Mouse (Mus musculus) kidney, embryonic 14.5 days (tissue): ENCODE results near the gene Tekt5. TPM values are rescaled to one million over a fixed set of nuclear protein-coding genes. Genes with fewer than 3 reads are reported as not detected.

Experiments
- ATAC-seq: fragments of 200-750 bp; cut with Nextera tagmentation; 2 replicates; pipeline ENCODE4 v1.8.0; 2017; ENCODE audit warnings: moderate number of reproducible peaks, mild to moderate bottlenecking, moderate TSS enrichment, moderate library complexity; ENCODE audit not compliant: low FRiP score, low TSS enrichment
- H3K27ac ChIP-seq: fragments of 300-500 bp; sonication (generic); 2 replicates; pipeline ENCODE4 v1.5.1; 2014; ENCODE audit warnings: low read depth, mild to moderate bottlenecking, low read length, moderate library complexity, mixed read lengths
- H3K27me3 ChIP-seq: fragments of 300-500 bp; sonication (generic); 2 replicates; pipeline ENCODE4 v1.6.1; 2014; ENCODE audit warnings: mild to moderate bottlenecking, low read length; ENCODE audit not compliant: control insufficient read depth, insufficient read depth
- H3K36me3 ChIP-seq: fragments of 300-500 bp; sonication (generic); 2 replicates; pipeline ENCODE4 v1.6.1; 2014; ENCODE audit warnings: low read length, mixed read lengths; ENCODE audit not compliant: control insufficient read depth, insufficient read depth
- H3K4me1 ChIP-seq: fragments of 300-500 bp; sonication (generic); 2 replicates; pipeline ENCODE4 v1.6.1; 2014; ENCODE audit warnings: low read length, mixed read lengths; ENCODE audit not compliant: control insufficient read depth, insufficient read depth
- H3K4me2 ChIP-seq: fragments of 300-500 bp; sonication (generic); replicated peaks from 2 replicates; pipeline ENCODE4 v1.6.1; 2014; ENCODE audit warnings: low read depth, mild to moderate bottlenecking, low read length
- H3K4me3 ChIP-seq: fragments of 300-500 bp; sonication (generic); 2 replicates; pipeline ENCODE4 v1.5.1; 2014; ENCODE audit warnings: mild to moderate bottlenecking, low read length
- H3K9ac ChIP-seq: fragments of 300-500 bp; sonication (generic); 2 replicates; pipeline ENCODE4 v1.6.1; 2014; ENCODE audit warnings: low read depth, mild to moderate bottlenecking, low read length, moderate library complexity
- H3K9me3 ChIP-seq: fragments of 300-500 bp; sonication (generic); 2 replicates; pipeline ENCODE4 v1.6.1; 2016; ENCODE audit warnings: low read length; ENCODE audit not compliant: control insufficient read depth
- WGBS: fragments of 180-500 bp; shearing (Covaris S2); extraction: QIAGEN DNeasy Blood & Tissue Kit; methylation state at CpG from one replicate; pipeline ENCODE4 v1.1.7; 2014; 5-methylcytosine and 5-hydroxymethylcytosine counted together
- polyA plus RNA-seq: library from polyadenylated mRNA; unstranded; fragments of >200 nt; fragmentation: Nextera tagmentation; extraction: Ambion mirVana; gene quantifications from 2 replicates; pipeline ENCODE4 v1.2.1, GENCODE M21; 2014

The Tekt5 gene
- polyA plus RNA-seq, 1 experiment from 2014 or later = 1.3 TPM

DNA sequence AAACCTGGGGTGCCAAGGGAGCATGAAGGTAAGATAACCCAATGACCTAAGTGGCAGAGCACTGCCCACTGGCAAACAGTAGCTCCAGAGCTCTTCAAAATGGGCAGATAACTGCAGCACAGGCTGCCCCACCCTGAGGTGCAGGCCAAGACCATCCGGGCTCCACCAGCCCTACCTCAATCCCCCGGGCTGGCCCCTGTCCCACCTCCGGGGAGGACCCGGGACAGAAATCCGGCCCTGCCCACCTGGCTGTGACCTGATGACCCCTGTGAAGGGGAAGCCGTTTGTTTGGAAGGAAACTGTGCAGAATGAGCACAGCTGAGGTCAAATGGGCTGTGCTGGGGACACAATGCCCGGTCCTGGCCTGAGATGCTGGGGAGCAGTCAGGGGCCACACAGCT is 62.6 kb downstream of the Tekt5 start:
- H3K27ac ChIP-seq = no peak overlapping the region
- no peak overlapping the region for H3K4me3 ChIP-seq
- H3K4me1 ChIP-seq = 0 out of 2 replicates have a peak, but pooled peaks cover 5% of the 10 kb centered on the region
- H3K27me3 ChIP-seq = no peaks in the 10 kb centered on the region
- no peaks in the 10 kb centered on the region for H3K9me3 ChIP-seq
- H3K36me3 ChIP-seq = no peaks in the 10 kb centered on the region
- WGBS = 32% methylated on average over 7 of the region's 7 CpGs
- no peak overlapping the region for H3K9ac ChIP-seq
- no peak overlapping the region for H3K4me2 ChIP-seq
- ATAC-seq = no peak

DNA sequence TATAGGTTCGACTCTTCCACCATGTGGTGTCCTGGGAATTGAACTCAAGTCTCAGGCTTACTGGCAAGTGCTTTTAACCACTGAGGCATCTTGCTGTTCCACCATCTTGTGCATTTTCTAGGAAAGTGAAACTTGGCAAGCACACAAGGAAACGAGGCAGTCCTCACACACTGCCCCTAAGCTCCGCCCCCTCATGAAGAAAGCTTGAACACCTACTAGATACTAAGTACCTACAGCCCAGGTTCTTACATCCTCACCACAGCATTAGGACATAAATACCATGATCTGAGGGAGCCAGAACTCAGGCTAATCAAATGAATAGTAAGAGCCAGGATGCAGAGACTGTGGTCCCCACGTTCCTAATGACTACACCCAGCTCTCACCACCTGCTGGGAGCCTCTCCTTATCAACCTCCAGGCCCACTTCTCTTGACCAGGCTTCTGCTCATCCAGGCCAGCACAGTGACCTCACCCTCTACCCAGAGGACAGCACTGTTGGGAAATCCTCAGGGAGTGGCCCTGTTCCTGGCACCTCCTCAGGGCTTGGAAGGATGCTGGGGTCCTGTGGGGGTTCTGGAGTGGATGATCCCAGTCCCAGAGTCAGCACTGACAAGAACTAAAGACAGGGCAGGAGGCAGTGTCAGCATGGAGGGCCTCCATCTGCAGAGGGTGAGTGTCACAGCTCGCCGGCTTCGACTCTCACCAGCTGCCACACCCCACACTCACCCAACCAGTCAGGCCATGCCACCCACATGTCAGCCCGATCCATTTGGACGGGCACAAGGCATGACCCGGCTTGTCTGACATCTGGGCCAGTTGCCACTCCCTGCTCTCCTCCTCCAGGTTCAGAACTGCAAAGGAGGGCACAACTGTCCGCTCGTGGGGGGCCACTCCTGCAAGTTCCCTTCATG is 64.4 kb downstream of the Tekt5 start:
- no peaks in the 10 kb centered on the region for H3K27me3 ChIP-seq
- no peak overlapping the region for H3K4me3 ChIP-seq
- no peak overlapping the region for H3K4me2 ChIP-seq
- 0 out of 2 replicates have a peak, but pooled peaks cover 5% of the 10 kb centered on the region for H3K4me1 ChIP-seq
- H3K27ac ChIP-seq = no peak overlapping the region
- no peak; the same call in 1 of the 2 replicates for ATAC-seq
- H3K9ac ChIP-seq = no peak overlapping the region
- no peaks in the 10 kb centered on the region for H3K36me3 ChIP-seq
- no peaks in the 10 kb centered on the region for H3K9me3 ChIP-seq
- WGBS = 55% methylated on average over 12 of the region's 12 CpGs

DNA sequence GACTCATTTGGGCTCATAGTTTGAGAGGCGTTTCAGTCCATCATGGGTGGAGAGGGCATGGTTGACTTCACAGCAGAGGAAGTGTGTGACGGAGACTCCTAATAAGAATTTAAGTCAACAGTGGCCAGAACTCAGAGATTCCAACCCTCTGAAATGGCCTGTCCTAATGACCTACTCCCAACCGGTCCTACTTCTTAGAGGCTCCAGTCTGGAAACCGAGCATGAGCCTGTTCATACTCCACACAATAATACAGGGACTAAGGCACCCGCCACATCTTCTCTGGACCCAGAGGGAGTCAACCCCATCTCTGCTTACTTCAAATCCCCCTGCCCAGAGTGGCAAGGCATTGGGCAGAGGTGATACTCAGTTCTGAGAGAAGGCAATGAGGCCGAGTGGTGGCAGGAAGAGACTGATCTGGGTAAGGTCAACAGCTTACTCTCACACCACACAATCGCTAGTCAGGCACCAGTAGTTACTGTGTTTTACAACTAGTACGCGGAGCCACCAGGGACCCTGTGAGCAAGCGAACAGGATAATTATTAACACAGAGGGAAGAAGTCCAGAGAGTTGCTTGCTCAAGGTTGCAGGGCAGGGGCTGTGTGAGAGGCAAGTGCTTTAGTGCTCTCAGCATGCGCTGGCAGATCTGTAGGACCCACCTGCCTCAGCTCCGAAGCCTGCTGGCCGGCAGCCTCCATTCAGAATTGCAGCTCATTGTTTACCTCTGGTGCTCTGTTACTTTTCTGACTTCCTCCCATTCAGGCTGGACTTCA is 67.5 kb downstream of the Tekt5 start:
- no peaks in the 10 kb centered on the region for H3K27me3 ChIP-seq
- no peaks in the 10 kb centered on the region for H3K36me3 ChIP-seq
- no peak overlapping the region for H3K4me3 ChIP-seq
- ATAC-seq = peak; percentile 77
- H3K9ac ChIP-seq = no peak overlapping the region
- 0 out of 2 replicates have a peak, but pooled peaks cover 5% of the 10 kb centered on the region for H3K4me1 ChIP-seq
- WGBS = 48% methylated on average over 13 of the region's 13 CpGs
- H3K9me3 ChIP-seq = no peaks in the 10 kb centered on the region
- no peak overlapping the region for H3K4me2 ChIP-seq
- H3K27ac ChIP-seq = peak overlapping the region; percentile 75

DNA sequence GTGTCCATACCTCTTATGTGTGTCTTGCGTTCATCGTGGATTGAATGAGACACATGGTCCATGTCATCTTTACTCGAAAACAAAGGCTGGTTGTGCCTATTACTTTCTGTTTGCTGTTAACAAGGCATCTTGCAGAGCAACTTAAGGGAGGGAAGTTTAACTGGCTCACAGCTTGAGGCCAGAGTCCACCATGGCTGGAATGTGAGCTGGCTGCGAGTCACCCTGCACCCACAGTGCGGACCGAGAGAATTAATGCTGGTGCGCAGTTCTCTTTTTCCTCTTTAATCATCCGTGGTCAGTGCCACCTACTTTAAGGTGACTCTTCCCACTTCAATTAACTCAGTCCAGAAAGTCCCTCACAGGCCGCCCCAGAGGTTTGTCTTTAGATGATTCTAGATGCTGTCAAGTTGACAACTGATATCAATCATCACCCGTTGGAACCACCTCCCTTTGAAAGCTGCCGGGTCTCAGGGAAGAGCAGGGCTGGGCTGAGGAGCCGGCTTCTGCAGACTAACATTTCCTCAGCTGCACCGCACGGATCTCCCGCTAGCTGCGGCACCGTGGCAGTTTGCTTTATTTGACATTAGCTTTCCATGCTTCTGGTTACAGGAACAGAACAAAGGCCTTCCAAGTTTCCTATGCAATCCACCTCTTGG is 75.2 kb downstream of the Tekt5 start:
- 52% methylated on average over 17 of the region's 17 CpGs for WGBS
- H3K4me1 ChIP-seq = no peaks in the 10 kb centered on the region
- no peaks in the 10 kb centered on the region for H3K36me3 ChIP-seq
- H3K4me2 ChIP-seq = no peak overlapping the region
- H3K9ac ChIP-seq = no peak overlapping the region
- H3K4me3 ChIP-seq = no peak overlapping the region
- no peak for ATAC-seq
- no peak overlapping the region for H3K27ac ChIP-seq
- H3K9me3 ChIP-seq = no peaks in the 10 kb centered on the region
- 0 out of 2 replicates have a peak, but pooled peaks cover 2% of the 10 kb centered on the region for H3K27me3 ChIP-seq

GRCm38 (mm10) chr16:10317197-10317544 is 78.1 kb downstream of the Tekt5 start:
- 54% methylated on average over 4 of the region's 4 CpGs for WGBS
- H3K9ac ChIP-seq = no peak overlapping the region
- H3K4me1 ChIP-seq = no peaks in the 10 kb centered on the region
- no peak overlapping the region for H3K4me3 ChIP-seq
- no peaks in the 10 kb centered on the region for H3K9me3 ChIP-seq
- no peak overlapping the region for H3K27ac ChIP-seq
- no peak overlapping the region for H3K4me2 ChIP-seq
- no peaks in the 10 kb centered on the region for H3K36me3 ChIP-seq
- ATAC-seq = no peak
- 0 out of 2 replicates have a peak, but pooled peaks cover 2% of the 10 kb centered on the region for H3K27me3 ChIP-seq

DNA sequence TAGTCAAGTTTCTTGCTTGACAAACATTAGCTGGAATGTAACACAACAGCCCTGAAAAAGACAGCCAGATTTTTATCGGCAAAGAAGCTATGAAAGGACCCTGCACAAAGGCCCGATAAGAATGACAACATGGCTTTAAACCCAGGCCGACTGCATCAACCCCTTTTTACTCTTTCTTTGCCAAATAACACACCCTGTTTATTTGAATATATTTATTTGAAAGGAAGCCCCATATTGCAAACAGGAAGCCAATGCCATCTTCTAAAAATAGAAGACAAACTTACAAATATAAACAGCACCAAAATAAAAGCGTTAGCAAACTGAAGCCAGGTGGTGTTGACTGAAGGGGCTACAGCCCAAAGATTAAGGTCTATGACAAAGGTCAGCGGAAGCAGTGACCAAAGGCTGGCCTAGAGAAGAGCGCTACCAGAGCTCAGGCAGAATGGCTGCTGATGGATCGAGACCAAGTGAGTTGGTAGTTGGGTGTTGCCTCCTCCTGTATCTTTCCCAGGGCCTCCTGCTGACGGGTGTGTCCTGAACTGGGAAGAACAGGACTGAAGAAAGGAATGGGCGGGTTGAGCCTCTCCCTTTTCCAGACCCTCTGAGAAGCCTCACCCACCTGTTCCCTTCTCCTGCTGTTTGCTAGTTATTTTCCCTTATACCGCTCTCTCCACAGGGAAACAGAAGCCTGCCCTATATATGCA is 78.6 kb downstream of the Tekt5 start:
- ATAC-seq = no peak
- no peak overlapping the region for H3K9ac ChIP-seq
- H3K36me3 ChIP-seq = no peaks in the 10 kb centered on the region
- H3K4me2 ChIP-seq = no peak overlapping the region
- no peak overlapping the region for H3K4me3 ChIP-seq
- 88% methylated on average over 10 of the region's 10 CpGs for WGBS
- 0 out of 2 replicates have a peak, but pooled peaks cover 2% of the 10 kb centered on the region for H3K27me3 ChIP-seq
- H3K4me1 ChIP-seq = no peaks in the 10 kb centered on the region
- no peak overlapping the region for H3K27ac ChIP-seq
- H3K9me3 ChIP-seq = no peaks in the 10 kb centered on the region

GRCm38 (mm10) chr16:10313646-10314088 is 81.6 kb downstream of the Tekt5 start, which contains the start of gene Emp2:
TSS of gene Emp2 (minus strand) at chr16:10313968.
- Histone ChIP-seq H3K4me3 (peak within 1 kb of the TSS; percentile 43), H3K9ac (peak within 1 kb of the TSS; percentile 51), H3K4me1 (no peaks in the 10 kb centered on the region), H3K9me3 (no peaks in the 10 kb centered on the region), H3K27me3 (0 out of 2 replicates have a peak, but pooled peaks cover 2% of the 10 kb centered on the region), H3K27ac (no peak within 1 kb of the TSS), H3K36me3 (no peaks in the 10 kb centered on the region), H3K4me2 (peak within 1 kb of the TSS; percentile 72)
- WGBS = under 1% methylated on average over 22 of the region's 40 CpGs
- ATAC-seq = peak; percentile 91

DNA sequence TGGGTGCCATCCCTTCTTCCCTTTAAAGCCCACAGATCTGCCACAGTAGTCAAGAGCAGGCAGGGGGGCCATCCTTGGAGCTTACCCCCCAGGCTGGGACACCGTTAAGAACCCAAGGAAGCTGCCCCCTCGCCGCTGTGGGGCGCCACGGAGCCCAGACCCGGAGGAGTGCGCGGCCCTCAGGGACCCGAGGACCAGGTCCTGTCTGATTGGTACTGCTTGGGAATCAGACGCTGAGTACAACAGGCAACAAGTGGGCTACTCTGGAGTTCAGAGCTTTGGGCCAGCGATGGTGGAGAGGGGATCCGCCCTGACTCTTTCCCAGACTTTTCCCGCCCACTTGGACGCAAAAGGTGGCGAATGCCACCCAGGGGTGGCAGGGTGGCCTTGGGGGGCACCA is 82.1 kb downstream of the Tekt5 start:
- ATAC-seq = peak; percentile 75
- Histone ChIP-seq H3K27ac (no peak overlapping the region), H3K4me2 (peak overlapping the region; percentile 72), H3K36me3 (no peaks in the 10 kb centered on the region), H3K4me3 (peak overlapping the region; percentile 43), H3K9me3 (no peaks in the 10 kb centered on the region), H3K9ac (peak overlapping the region; percentile 51), H3K4me1 (no peaks in the 10 kb centered on the region), H3K27me3 (0 out of 2 replicates have a peak, but pooled peaks cover 2% of the 10 kb centered on the region)
- 8% methylated on average over 15 of the region's 15 CpGs for WGBS
